Mouse (Mus musculus) gonadal fat pad, adult 2 months (tissue): ENCODE measurements around the gene Cyp24a1. TPM values are rescaled to one million over a fixed set of nuclear protein-coding genes. Genes with fewer than 3 reads are reported as not detected.
"Not testable (repeated sequence)": the region's sequence is repeated elsewhere in the genome, so short reads cannot be mapped to it uniquely, and the experiment has no call there.

ENCODE experiments used
- DNase-seq: peaks from one replicate; pipeline ENCODE4 v3.0.0-alpha.2; 2012; ENCODE audit warnings: low read depth
- polyA plus RNA-seq: library from polyadenylated mRNA; depleted of rRNA; stranded (reverse); fragments of >200 nt; gene quantifications from 2 replicates; pipeline ENCODE4 v1.2.3, GENCODE M21; 2012

Gene Cyp24a1
- polyA plus RNA-seq, 1 experiment = not detected

GRCm38 (mm10) chr2:170494784-170495710 is 1.9 kb downstream of the Cyp24a1 start:
- DNase-seq = no peak

DNA sequence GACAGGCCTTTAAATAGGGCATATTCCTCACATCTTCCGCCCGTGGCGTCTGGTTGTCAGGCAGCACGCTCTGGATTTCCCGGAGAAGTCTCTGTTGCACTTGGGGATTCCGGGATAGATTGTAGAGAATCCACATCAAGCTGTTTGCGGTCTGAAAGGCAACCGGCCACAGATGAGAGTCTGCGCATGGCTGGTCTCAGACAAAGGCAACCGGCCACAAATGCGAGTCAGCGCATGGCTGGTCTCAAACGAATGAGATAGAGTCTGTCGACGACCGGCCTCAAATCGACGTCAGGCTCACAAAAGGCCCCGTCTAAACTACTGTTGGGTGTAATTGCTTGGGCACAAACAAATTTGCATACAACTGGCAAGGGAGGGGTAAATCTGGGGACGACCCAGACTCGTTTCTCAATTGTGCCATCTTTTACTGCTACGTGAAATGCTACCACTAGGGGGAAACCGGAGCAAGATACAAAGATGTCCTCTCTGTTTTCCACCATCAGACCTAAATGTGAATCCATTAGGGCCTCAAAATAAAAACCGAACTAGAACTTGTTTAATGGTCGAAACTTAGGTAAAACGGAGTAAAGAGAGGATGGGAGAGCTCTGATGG is 8.9 kb downstream of the Cyp24a1 start:
- DNase-seq = no peak

GRCm38 (mm10) chr2:170487202-170487601 is 9.7 kb downstream of the Cyp24a1 start:
- no peak for DNase-seq

DNA sequence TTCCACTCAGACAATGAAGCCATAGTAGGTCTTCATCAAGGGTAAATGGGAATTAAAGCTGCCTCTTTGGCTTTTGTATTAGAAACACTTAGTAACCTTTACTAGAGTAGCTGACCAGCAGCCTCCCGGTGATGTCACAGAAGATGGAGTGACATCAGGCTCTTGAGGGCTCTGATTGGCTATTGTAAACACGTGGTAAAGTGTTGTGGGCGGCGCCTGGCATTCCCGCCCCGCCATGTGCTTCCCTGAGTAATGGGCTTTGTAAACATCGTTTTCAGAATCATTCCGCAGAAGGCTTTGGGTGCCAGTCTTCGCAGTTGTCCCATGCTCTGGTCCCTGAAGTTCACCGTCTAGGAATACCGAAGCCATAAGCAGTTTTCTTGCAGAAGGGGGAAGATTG is 13.0 kb downstream of the Cyp24a1 start:
- DNase-seq = no peak

GRCm38 (mm10) chr2:170482019-170482540 is 14.9 kb downstream of the Cyp24a1 start:
- no peak for DNase-seq

GRCm38 (mm10) chr2:170476643-170477042 is 20.3 kb downstream of the Cyp24a1 start:
- DNase-seq = no peak

- no peak for DNase-seq
These were observed 20.7 kb downstream of the Cyp24a1 start for GRCm38 (mm10) chr2:170476215-170476614.

DNA sequence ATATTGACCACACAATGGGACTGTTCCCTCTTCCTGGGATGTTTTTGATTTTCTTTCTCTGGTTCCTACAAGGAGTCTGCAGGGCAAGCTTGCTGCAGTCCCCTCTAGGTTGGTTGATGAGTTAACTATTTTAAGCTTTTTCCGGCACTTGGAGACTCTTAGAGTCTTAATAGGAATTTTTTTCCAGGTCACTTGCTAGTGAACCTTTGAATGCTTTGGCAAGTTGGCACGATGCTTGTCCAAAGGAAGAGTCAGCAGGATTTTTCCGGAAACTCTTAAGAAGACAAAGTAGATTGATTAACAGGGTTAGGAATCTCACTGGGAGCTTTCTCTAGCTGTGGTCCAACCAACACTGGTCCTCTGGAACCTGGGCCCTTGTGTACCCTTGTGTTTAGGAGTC is 21.8 kb downstream of the Cyp24a1 start:
- DNase-seq = no peak

DNA sequence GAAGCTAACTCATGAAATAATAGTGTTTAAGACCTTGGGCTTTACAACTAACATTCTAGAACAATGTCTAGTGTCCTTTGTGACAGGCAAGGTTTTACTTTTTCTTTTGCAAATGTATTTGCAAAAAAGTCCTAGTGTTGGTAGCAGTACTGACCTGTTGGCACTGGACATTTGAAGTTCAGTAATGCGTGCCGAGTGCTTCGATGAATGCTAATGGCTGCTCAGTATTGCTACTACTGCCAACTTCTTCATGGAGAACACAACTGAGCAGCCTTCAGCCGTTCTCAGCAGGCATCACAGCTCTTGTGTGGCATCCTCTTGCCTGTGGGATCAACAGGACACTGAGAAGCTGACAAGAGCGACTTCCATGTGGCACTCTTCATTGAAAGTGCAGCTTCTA is 22.8 kb downstream of the Cyp24a1 start:
- DNase-seq = no peak

GRCm38 (mm10) chr2:170470591-170470990 is 26.4 kb downstream of the Cyp24a1 start:
- DNase-seq = no peak

DNA sequence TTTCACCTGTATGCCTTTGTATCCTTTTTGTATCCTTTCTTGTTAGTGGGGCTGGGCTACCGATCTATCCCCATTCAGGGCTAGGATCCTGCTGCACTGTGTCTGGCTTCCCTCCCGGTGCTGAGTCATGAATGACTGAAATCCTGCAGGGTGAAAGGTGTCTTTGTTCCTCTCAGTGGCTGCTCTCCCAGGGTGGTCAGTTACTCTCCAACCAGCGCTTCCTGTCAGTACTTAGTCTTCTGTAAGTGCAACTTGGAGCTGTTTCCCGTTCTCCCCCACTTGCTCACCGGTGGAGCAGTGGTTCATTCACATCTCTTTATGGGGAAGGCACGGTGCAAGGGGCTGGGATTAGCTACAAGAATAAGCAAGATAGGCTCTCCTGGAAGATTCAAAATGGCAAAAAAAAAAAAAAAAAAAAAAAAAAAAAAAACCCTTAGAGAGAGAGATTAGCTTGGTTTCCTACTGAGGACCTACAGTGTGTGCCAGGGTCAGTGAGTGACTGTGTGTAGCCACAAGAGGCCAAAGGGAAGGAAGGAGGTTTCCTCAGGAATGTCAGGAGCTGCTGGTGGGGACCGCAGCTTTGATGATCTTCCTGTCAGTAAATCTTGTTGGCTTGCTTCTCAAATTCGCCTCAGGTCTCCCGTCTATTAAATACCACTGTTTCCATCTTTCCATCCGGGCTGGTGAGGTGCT is 27.2 kb downstream of the Cyp24a1 start:
- DNase-seq = no peak

DNA sequence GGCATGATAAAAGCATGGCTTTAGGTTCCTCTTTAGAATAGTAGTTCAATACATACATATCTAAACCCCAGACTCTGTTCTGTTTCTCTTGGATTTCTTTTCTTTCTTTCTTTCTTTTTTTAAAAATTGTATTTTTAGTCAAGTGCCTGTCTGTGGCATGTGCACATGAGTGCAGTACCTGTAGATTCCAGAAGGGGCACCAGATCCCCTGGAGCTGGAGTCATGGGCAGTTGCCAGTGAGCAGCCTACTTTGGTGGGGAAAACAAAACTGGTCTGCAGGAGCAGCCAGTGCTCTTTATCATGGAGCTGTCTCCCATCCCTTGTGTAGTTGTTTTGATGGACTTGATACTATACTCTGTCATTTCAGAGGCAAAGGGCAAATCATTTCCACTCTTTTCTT is 28.9 kb downstream of the Cyp24a1 start:
- no peak for DNase-seq

DNA sequence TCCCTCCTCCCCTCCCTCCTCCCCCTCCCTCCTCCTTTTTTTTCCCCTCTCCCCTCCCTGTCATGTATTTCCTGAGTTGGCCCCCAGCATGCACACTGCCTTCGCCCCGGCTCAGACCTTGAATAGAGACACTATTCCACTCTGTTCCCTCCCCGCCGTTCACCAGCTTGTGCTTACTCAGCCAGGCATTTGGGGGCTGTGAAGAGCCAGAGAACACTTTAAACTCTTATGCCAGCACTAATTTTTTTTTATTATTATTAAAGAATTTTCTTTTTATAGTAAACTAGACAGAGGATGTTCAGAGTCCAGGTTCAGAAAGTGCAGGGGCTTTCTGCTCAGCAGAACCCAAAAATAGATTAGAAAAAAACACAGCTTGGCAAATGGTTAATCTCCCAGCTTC is 32.1 kb downstream of the Cyp24a1 start:
- DNase-seq = no peak

GRCm38 (mm10) chr2:170461652-170462051 is 35.3 kb downstream of the Cyp24a1 start:
- no peak for DNase-seq

DNA sequence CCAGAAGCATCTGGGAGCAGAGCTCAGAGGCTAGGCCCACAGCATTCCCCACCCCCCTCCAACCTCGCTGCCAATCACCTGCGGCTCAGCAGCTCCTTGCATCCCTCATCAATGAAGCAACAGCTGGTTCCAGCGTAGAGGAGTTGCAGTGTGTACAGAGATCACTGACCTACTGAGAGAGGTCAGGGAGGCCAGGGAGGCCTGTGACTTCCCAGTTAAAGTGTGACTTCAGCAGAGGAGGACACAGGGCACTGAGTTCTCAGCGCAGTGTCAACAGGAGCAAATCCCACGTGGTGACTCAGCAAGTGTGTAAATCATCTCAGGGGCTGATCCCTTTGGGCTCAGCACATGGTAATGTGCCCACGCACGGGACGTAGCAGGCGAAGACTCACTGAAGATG is 37.1 kb downstream of the Cyp24a1 start:
- DNase-seq = no peak

DNA sequence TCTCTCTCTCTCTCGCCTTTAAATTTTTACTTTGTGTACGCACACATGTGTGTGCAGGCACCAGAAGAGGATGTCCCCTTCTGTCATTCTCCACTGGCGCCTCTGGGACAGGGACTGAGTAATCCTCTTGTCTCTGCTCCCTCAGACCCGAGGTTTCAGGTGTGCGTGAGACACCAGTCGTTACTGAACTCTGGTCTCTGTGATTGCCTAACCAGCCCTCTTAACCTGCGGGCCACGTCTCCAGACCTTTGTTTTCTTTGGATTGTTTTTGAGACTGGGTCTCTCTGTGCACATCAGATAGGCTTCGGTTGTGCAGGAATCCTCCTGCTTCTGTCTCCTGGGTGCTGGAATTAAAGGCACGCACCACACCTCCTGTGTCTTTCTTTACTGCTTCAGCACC is 37.8 kb downstream of the Cyp24a1 start:
- no peak for DNase-seq

GRCm38 (mm10) chr2:170453809-170454208 is 43.1 kb downstream of the Cyp24a1 start:
- not testable (repeated sequence) for DNase-seq

DNA sequence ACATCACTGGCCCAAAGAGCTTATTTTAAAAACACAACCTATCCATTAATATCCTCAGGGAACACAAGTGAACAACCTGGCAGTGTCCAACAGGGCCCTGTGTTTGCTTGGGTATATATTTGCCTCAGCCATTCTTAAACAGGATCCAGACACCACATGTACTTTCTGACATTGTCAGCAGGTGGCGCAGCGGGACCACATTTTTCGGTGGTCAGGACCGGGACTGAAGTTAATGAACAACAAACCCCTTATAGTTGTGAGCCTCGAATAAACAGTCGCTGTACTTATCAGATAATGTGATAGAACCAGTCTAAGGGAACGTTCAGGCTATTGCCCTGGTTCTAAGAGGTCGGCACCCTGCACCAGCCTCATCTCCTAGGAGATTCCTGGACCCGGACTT is 46.0 kb downstream of the Cyp24a1 start:
- no peak for DNase-seq

DNA sequence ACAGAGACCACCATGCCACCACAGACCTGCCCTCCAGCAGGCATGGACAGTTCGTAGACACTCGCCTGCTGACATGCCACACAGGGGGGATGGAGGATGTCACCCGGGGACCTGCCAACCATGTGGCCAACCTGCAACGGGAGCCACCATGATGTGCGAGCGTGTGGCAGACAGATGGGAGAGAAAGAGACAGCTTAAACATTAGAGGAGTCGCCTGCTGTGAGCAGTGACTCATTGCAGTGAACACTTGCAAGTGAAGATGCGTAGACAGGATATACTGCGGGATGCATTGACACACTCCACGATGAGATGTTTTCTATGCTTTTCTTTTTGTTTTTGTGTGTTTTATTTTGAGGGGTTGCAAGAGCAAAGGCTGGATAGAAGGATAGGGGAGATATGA is 49.3 kb downstream of the Cyp24a1 start:
- DNase-seq = no peak

GRCm38 (mm10) chr2:170446843-170447383 is 50.0 kb downstream of the Cyp24a1 start:
- DNase-seq = no peak

DNA sequence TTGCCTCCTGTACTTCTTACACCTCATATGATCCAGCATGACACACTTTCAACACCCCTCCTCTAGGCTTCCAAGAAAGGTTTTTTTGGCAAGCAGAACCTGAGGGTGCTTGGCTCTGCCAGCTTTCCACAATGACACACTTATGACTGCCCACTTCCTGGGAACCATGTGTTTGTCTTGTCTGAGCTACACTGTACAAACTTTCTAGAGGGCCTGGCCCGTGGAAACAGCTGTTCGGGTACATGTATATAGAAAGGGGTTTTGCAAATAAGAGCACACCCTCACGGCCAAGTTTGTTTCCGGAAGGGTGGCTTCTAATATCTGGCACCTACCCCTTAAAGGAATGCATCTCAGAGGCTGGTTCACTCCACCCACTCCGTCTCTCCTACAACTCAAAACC is 51.1 kb downstream of the Cyp24a1 start:
- DNase-seq = no peak

- DNase-seq = no peak
These were observed 54.4 kb downstream of the Cyp24a1 start for GRCm38 (mm10) chr2:170442535-170442934.
